Mouse (Mus musculus): ENCODE data around the gene Pnkd.

Pnkd gene

DNA sequence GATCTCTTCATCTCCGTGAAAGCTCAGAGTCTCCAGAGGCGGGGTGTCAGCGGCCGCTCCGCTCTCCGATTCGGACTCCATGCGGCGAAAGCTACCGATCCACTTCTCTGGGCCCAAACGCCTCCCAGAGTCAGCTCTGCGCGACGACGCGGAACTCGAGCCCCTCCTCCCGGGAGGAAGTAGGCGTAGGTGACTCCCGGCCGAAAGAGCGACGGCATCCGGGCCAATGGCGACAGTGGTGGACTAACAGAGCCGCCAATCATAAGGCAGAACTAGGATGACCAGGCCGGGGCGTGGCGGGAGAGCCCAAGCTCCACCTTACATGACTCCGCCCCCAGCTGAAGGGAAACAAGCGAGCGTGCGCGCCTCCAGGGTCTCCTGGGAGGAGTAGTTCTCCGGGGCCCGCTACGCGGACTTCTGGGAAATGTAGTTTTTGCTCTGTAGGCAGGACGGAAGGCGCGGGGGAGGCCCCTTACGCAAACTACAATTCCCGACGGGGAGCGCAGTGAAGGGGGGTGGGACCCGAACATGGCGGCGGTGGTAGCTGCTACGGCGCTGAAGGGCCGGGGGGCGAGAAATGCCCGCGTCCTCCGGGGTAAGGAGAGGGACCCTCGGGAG is at the start of gene Pnkd, which contains the start of gene Aamp:
TSS of gene Pnkd (plus strand) at position 388 of the 618 bp plus-strand sequence.
TSS of gene Aamp (minus strand) at position 196 of the 618 bp plus-strand sequence.
- DNase-seq: peak; percentile 99 to 100

GRCm38 (mm10) chr1:74235938-74236589 is 48.7 kb upstream of the Pnkd start, which contains the start of gene Arpc2:
Gene Arpc2 (plus strand): TSS chr1:74236084.
- DNase-seq: peak; percentile 95 to 99

DNA sequence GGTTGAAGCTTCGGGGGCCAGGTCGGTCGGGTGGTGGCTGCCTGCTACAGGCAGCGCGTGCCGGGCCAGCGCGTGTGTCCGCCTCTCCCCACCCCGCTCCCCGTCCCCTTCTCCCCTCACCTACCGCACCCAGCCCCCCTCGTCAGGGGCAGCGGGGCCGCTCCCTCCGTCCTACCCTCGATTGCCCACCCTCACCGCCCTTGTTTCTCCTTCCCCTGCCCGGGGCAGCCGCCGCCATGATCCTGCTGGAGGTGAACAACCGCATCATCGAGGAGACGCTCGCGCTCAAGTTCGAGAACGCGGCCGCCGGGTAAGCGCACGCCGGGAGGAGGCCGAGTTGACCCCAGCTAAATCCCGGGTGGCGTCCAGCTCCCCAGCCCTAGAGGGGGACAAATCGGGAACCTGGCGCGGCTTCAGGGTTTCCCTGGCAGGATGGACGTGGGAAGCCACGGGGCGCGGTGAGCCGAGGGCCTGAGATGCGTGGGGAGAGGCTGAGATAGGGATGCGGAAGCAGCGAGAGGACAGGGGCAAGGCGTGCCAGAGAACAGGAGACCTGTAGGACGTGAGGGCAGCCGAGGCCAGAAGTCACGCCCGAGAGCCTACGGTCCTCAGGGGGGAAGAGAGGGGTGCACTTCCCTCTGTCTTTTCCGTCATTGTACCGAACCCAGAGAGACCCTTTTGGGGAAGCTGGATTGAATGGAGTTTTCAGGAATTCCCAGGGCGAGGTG is 48.0 kb upstream of the Pnkd start:
- DNase-seq: no peak

DNA sequence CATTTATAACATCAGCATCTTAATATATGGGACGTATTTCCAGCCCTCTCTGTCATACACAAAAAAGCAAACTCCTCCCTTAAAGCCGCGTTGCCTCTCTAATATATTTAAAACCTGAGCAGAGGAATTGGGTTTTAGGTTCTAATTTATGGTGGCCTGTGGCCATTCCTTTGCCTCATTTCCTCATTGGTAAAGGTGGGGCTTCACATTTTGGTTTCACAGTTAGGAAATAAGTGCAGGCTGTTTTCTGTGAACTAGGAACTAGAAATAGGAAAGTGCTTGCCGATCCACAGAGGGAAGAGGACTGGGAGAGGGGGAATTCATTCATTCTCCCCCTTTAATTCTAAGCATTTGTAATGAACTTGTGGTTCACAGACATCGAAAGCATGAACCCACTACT is 47.1 kb upstream of the Pnkd start:
- DNase-seq: no peak

DNA sequence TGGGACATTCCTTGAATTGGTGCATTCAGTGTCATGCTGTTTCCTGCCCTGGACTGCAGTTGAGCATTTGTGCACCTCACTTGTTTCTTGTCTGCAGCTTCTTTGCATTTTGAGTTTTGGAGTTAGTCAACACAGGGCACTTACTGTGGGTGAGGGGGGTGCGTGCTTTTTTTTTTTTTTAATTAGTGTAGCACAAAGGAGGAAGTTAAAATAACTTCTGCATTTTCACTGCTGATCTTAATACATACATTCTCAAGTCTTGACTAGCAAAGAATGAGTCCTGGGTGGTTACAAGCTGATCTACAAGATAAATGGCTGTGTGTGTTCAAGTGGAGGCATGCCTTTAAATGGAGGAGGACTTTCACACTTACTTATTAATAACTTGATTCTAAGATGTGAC is 46.6 kb upstream of the Pnkd start:
- DNase-seq: no peak

DNA sequence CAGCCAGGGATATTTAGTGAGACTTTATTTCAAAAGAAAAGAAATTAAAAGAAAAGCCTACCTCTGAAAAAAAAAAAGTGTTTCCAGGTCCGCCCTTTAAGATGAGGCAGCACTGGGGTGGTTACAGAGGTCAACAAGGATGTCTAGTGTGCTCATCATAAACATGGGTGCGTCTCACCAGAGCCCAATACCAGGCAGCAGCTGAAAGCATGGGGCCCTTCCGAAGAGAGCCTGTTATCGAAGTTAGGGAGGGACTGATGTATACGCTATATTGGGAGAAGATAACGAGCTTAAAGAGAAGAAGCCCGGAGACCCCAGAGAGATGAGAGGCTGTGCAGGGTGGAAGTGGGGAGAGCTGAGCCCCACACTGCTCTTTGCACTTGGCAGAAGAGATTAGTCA is 45.6 kb upstream of the Pnkd start:
- DNase-seq: no peak

DNA sequence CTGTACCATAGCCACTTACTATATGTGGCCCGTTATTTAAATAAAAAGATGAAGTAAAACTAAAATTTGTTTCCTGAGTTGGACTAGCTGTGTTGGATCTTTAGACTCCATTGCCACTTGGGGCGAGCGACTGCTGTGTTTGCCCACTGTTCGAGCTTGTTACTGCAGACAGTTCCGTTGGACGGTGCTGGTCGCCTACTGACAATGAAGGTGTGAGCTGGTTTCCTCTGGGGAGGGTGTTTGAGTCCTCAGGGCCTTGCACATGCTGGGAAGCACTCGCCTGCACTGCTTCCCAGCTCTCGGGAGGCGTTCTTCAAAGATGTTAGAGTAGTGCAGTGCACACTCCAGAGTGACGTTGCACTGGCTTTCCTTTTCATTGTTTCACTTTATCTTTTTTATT is 45.1 kb upstream of the Pnkd start:
- DNase-seq: no peak

DNA sequence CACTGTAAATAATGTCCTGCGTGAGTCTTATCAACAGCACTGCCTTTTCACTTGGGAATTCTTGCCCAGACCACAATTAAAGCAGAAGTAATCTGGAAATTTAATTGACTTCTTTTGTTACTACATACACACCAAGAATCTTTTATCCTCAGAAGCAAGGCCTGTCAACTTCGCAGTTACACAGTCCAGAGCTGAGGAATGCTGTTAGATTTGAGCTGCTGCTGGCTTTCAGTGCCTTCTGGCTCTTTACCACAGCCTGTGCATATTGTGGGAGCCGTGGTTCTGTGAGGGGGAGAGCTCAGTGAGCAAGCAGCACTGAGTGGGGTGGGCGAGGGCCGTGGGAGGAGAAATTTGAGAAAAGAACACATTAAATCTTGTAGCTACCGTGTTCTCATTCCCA is 44.4 kb upstream of the Pnkd start:
- DNase-seq: no peak

GRCm38 (mm10) chr1:74240832-74241231 is 43.9 kb upstream of the Pnkd start:
- no peak for DNase-seq

DNA sequence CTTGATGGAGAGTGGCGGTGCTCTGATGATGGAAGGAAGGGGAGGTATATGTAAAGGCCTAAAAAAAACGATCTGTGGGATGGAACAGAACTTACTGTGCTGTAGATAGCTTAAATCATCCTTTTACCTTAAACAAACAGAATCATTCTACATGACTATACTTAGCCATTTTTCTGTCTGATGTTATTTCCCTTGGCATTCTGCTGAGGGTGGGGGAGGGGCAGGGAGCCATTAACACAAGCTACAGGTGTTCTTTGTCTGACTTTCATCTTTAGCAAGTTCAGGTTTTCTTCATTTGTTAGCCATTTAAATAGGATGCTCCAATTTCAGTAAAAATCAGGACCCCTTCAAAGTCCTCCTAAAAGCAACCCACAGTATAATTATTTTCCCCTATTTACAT is 39.2 kb upstream of the Pnkd start:
- no peak for DNase-seq

DNA sequence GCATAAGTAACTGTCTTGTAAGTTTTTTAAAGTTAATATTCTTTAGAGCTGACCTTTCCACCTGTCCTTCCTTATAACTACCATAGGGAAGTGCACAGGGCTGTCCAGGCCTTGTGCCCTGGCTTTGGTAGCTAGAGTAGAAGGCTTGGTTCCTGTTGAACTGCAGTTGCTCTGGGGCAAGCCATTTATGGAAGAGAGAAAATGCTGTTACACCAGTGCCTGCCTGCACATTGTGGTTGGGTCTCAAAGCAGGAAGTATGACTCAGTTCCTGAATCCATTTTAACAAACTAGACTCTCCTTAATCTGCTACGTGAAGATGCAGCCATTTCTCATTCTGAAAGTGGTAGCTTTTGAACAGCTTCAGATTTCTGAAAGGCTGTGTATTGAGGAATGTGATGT is 35.9 kb upstream of the Pnkd start:
- no peak for DNase-seq

DNA sequence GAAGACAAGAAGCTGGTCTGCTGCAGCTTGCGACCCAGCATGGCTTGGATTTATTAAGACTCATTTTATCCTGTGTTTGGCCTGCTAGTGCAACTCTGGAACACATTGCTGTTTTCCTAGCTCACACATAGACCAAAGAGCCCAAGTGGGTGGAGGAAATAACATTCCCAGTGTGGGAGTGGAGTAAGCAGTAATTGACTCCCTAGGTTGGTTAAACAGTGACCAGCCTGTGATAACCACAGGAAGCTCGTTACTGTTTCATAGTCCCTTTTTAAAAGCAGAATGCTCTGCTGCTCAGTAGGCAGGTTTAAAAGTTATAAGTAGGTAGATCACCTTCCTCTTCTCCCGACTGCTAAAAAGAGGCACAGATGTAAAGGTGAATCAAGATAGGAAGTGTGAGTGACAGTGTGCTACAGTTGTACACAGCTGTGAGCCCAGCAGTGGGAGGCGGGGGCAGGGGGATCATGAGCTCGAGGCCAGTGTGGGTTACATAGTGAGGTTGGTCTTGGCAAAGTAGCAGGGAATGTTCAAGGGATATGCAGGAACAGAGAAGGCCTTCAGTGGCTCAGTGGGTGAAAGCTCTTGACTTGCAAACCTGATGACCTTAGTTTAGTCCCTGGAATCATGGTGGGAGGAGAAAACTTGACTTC is 35.3 kb upstream of the Pnkd start:
- no peak for DNase-seq

- no peak for DNase-seq
These were observed 34.6 kb upstream of the Pnkd start for GRCm38 (mm10) chr1:74250096-74250495.

GRCm38 (mm10) chr1:74255704-74256345 is 28.9 kb upstream of the Pnkd start:
- DNase-seq: no peak

GRCm38 (mm10) chr1:74256782-74257181 is 27.9 kb upstream of the Pnkd start:
- no peak for DNase-seq

DNA sequence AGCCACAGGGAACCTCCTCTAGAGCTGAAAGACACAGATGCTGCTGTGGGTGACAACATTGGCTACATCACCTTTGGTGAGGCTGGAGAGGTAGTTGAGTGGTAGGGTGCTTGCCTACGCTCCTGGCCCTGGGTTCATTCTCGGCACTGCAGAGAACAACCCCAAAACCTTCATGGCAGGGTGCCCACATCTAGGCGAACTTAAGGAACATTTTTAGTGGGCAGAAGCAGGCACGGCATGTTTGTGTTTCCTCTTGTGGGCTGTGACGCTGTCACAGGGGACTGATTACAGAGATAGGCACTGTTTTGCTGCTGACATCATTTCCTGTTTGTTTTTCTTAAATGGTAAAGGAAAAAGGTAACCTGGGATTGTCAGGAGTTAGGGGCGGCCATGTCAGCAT is 22.2 kb upstream of the Pnkd start:
- no peak for DNase-seq

- no peak for DNase-seq
These were observed 16.0 kb upstream of the Pnkd start for GRCm38 (mm10) chr1:74268750-74269149.

GRCm38 (mm10) chr1:74271659-74272058 is 13.1 kb upstream of the Pnkd start:
- DNase-seq: no peak

- no peak for DNase-seq
These were observed 9.7 kb upstream of the Pnkd start for GRCm38 (mm10) chr1:74275015-74275414.

DNA sequence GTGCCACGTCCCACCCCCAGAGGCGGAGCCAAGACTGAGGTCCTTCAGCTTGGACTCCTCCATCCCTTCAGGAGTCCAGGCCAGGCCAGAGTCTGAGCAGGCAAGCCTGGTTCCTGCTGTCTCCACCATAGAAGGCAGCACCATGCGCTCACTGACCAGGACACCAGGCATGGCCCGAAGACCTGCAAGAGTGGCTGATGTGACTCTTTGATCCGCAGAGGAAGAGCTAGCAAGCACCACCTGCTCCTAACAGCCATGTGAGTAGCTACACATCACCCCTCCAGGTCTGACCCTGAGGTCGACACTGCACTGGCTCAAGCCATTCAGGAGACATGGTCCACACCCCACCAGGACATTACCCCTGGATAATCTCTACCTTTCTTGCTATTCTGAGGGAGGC is 7.7 kb upstream of the Pnkd start:
- DNase-seq: no peak

GRCm38 (mm10) chr1:74277883-74278537 is 6.7 kb upstream of the Pnkd start:
- DNase-seq: peak in 1 of 2 experiments; percentile 6

- DNase-seq: peak in 1 of 2 experiments; percentile 10
These were observed 6.2 kb upstream of the Pnkd start, which contains the start of gene Gpbar1 for GRCm38 (mm10) chr1:74278538-74278937. Gene Gpbar1 (plus strand): TSS chr1:74278550.
